Mouse (Mus musculus): Measurements from ENCODE around the gene Mapk3. TPM values are rescaled to one million over a fixed set of nuclear protein-coding genes. Genes with fewer than 3 reads are reported as not detected.

Mapk3 gene
- polyA plus RNA-seq, 1 experiment from 2014 or later, result 56.7 TPM

DNA sequence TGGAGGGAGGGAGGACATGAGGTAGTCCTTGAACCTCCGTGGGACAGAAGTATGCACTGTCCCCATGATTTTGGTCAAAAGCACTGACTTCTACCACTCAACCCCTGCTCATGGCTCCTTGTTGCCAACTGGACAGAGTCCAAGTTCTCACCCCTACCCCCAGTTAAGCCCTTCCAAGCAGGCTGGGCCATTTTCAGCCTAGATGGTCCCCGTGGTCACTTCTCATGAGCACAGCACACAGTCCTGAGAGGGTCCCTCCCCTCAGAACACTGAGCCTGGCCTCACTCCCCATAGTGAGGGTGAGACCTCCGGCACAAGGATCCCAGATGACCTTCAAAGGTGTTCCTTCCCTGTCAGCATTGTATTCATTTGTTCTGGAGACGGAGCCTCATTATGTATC, 29.7 kb downstream of the Mapk3 start:
- no peak overlapping the region for H3K27ac ChIP-seq
- H3K4me1 ChIP-seq, result peaks cover 23% of the 10 kb centered on the region
- 86% methylated on average over 4 of the region's 4 CpGs for WGBS
- no peak for ATAC-seq (ENCODE audit: insufficient number of reproducible peaks, insufficient read depth, low FRiP score, low TSS enrichment, low read depth)
- H3K4me2 ChIP-seq, result no peak overlapping the region
- no peak overlapping the region for H3K4me3 ChIP-seq
- H3K9ac ChIP-seq, result 0 out of 2 replicates have a peak overlapping the region, but pooled peaks have one; percentile 16
- no peaks in the 10 kb centered on the region for H3K9me3 ChIP-seq
- H3K27me3 ChIP-seq, result no peaks in the 10 kb centered on the region
- H3K36me3 ChIP-seq, result peaks cover 67% of the 10 kb centered on the region

GRCm38 (mm10) chr7:126791851-126792720, 32.7 kb downstream of the Mapk3 start, which contains the start of gene Ppp4c:
Gene Ppp4c (minus strand): TSS chr7:126792496.
- H3K9ac ChIP-seq, result peak within 1 kb of the TSS; percentile 96
- H3K4me3 ChIP-seq, result peak within 1 kb of the TSS; percentile 94
- peak within 1 kb of the TSS; percentile 97 for H3K27ac ChIP-seq
- ATAC-seq (ENCODE audit: insufficient number of reproducible peaks, insufficient read depth, low FRiP score, low TSS enrichment, low read depth), result peak; percentile 92
- no peaks in the 10 kb centered on the region for H3K27me3 ChIP-seq
- H3K4me2 ChIP-seq, result peak within 1 kb of the TSS; percentile 74
- peaks cover 33% of the 10 kb centered on the region for H3K4me1 ChIP-seq
- under 1% methylated on average over 76 of the region's 83 CpGs for WGBS
- H3K9me3 ChIP-seq, result no peaks in the 10 kb centered on the region
- peaks cover 66% of the 10 kb centered on the region for H3K36me3 ChIP-seq

DNA sequence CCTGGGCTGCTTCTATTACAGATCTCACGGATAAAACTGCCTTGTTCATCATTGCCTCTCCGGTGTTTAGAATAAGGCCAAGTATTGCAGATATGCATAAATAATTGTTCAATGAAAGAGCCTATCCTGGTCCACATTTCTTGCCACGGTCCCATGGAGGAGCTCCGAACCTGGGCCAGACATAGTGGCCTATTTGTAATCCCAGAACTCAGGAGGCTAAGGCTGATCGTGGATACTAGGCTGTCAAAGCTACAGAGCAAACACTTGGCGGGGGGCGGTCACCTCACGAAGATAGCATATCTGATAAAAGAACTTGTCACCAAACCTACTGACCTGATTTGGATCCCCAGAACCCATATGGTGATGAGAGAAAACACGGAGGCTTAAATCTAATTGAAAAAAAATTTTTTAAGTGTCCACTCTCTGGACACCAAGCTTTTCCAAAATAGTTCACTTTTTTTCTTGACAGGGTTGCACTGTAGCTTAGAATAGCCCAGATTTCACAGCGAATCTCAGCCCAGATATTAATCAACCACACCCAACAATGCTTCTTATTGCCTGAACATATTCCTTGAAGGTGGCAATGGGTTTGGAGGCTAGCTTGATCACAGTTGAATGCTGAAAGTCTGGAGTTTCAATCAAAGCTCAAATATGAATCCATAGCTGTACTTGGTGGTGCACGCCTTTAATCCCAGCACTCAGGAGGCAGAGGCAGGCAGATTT, 33.5 kb downstream of the Mapk3 start:
- 25% methylated on average over 11 of the region's 11 CpGs for WGBS
- Histone ChIP-seq H3K4me1 (peaks cover 41% of the 10 kb centered on the region), H3K9ac (peak overlapping the region; percentile 96), H3K36me3 (peaks cover 63% of the 10 kb centered on the region), H3K4me2 (peak overlapping the region; percentile 74), H3K9me3 (no peaks in the 10 kb centered on the region), H3K27me3 (no peaks in the 10 kb centered on the region), H3K27ac (peak overlapping the region; percentile 97), H3K4me3 (peak overlapping the region; percentile 94)
- peak; percentile 13; the same call in 1 of the 2 replicates for ATAC-seq (ENCODE audit: insufficient number of reproducible peaks, insufficient read depth, low FRiP score, low TSS enrichment, low read depth)

GRCm38 (mm10) chr7:126793456-126794270, 34.3 kb downstream of the Mapk3 start:
- WGBS, result 71% methylated on average over 4 of the region's 4 CpGs
- Histone ChIP-seq H3K36me3 (peaks cover 55% of the 10 kb centered on the region), H3K4me3 (no peak overlapping the region), H3K4me2 (no peak overlapping the region), H3K9ac (no peak overlapping the region), H3K9me3 (no peaks in the 10 kb centered on the region), H3K27me3 (no peaks in the 10 kb centered on the region), H3K4me1 (peaks cover 46% of the 10 kb centered on the region), H3K27ac (0 out of 2 replicates have a peak overlapping the region, but pooled peaks have one; percentile 11)
- ATAC-seq (ENCODE audit: insufficient number of reproducible peaks, insufficient read depth, low FRiP score, low TSS enrichment, low read depth), result no peak

- peaks cover 46% of the 10 kb centered on the region for H3K4me1 ChIP-seq
- no peak for ATAC-seq (ENCODE audit: insufficient number of reproducible peaks, insufficient read depth, low FRiP score, low TSS enrichment, low read depth)
- no peaks in the 10 kb centered on the region for H3K9me3 ChIP-seq
- H3K27me3 ChIP-seq, result no peaks in the 10 kb centered on the region
- WGBS, result 74% methylated on average over 4 of the region's 4 CpGs
- no peak overlapping the region for H3K9ac ChIP-seq
- H3K4me3 ChIP-seq, result no peak overlapping the region
- peaks cover 49% of the 10 kb centered on the region for H3K36me3 ChIP-seq
- no peak overlapping the region for H3K4me2 ChIP-seq
- H3K27ac ChIP-seq, result no peak overlapping the region
Observed at GRCm38 (mm10) chr7:126794271-126794605, 34.8 kb downstream of the Mapk3 start.

GRCm38 (mm10) chr7:126795387-126796317, 36.3 kb downstream of the Mapk3 start:
- Histone ChIP-seq H3K4me1 (peaks cover 47% of the 10 kb centered on the region), H3K27me3 (no peaks in the 10 kb centered on the region), H3K4me2 (no peak overlapping the region), H3K27ac (no peak overlapping the region), H3K9ac (peak overlapping the region; percentile 32; the same call in 1 of the 2 replicates), H3K36me3 (peaks cover 36% of the 10 kb centered on the region), H3K9me3 (no peaks in the 10 kb centered on the region), H3K4me3 (0 out of 2 replicates have a peak overlapping the region, but pooled peaks have one; percentile 4)
- ATAC-seq (ENCODE audit: insufficient number of reproducible peaks, insufficient read depth, low FRiP score, low TSS enrichment, low read depth), result no peak
- 85% methylated on average over 16 of the region's 16 CpGs for WGBS

- 79% methylated on average over 8 of the region's 8 CpGs for WGBS
- peaks cover 44% of the 10 kb centered on the region for H3K4me1 ChIP-seq
- H3K27ac ChIP-seq, result no peak overlapping the region
- H3K4me3 ChIP-seq, result peak overlapping the region; percentile 78
- peak overlapping the region; percentile 89 for H3K4me2 ChIP-seq
- H3K27me3 ChIP-seq, result no peaks in the 10 kb centered on the region
- H3K9me3 ChIP-seq, result no peaks in the 10 kb centered on the region
- H3K9ac ChIP-seq, result peak overlapping the region; percentile 32; the same call in 1 of the 2 replicates
- H3K36me3 ChIP-seq, result peaks cover 33% of the 10 kb centered on the region
- no peak for ATAC-seq (ENCODE audit: insufficient number of reproducible peaks, insufficient read depth, low FRiP score, low TSS enrichment, low read depth)
Observed at GRCm38 (mm10) chr7:126796350-126796932, 37.0 kb downstream of the Mapk3 start.

GRCm38 (mm10) chr7:126797411-126798126, 38.2 kb downstream of the Mapk3 start, which contains the start of gene Fam57b:
Gene Fam57b (plus strand): TSS chr7:126797668.
- Histone ChIP-seq H3K27ac (peak within 1 kb of the TSS; percentile 98), H3K9ac (peak within 1 kb of the TSS; percentile 91), H3K4me2 (peak within 1 kb of the TSS; percentile 89), H3K9me3 (no peaks in the 10 kb centered on the region), H3K4me3 (peak within 1 kb of the TSS; percentile 78), H3K27me3 (no peaks in the 10 kb centered on the region), H3K36me3 (peaks cover 34% of the 10 kb centered on the region), H3K4me1 (peaks cover 44% of the 10 kb centered on the region)
- 29% methylated on average over 21 of the region's 21 CpGs for WGBS
- no peak for ATAC-seq (ENCODE audit: insufficient number of reproducible peaks, insufficient read depth, low FRiP score, low TSS enrichment, low read depth)

GRCm38 (mm10) chr7:126798127-126799049, 39.0 kb downstream of the Mapk3 start:
- Histone ChIP-seq H3K9me3 (no peaks in the 10 kb centered on the region), H3K36me3 (peaks cover 37% of the 10 kb centered on the region), H3K4me3 (peak overlapping the region; percentile 78), H3K27ac (peak overlapping the region; percentile 98), H3K27me3 (no peaks in the 10 kb centered on the region), H3K4me2 (peak overlapping the region; percentile 89), H3K9ac (peak overlapping the region; percentile 91), H3K4me1 (peaks cover 36% of the 10 kb centered on the region)
- no peak for ATAC-seq (ENCODE audit: insufficient number of reproducible peaks, insufficient read depth, low FRiP score, low TSS enrichment, low read depth)
- 2% methylated on average over 40 of the region's 40 CpGs for WGBS

Data from embryonic facial prominence, embryonic 13.5 days (tissue).